Mouse (Mus musculus) liver, postnatal 0 days (tissue): Measurements from ENCODE around the gene Rap2a.

Experiments used
- CTCF ChIP-seq: sonication (generic); IDR thresholded peaks from 2 replicates; pipeline ENCODE4 v1.5.1; 2016; ENCODE audit warnings: antibody characterized with exemption, low read depth
- EP300 ChIP-seq: IDR thresholded peaks from 2 replicates; pipeline ENCODE4 v1.6.1; 2016; ENCODE audit warnings: antibody characterized with exemption, low read depth, mild to moderate bottlenecking

DNA sequence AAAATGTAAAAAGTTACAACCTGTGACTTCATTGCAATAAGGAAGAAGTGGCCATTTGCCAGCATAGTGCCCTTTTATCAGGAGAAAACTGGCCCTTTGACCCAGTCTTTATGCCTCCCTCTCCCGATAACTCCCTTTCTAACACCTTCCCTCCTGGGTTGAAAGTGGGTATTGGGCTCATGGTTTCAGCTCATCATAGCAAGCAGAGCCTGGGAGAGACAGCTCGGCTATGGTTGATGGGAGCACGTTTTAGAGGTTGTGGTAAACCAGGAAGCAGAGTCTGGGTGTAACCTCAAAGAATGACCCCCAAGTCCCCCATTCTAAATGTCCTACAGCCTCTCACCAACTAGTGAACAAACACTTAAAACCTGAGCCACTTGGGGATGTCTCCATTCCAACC lies 64.7 kb downstream of the Rap2a start:
- TF ChIP-seq CTCF, result no peak
- no peak for TF ChIP-seq EP300
